Mouse (Mus musculus) embryonic facial prominence, embryonic 11.5 days (tissue): ENCODE data around the gene Sod1. TPM values are rescaled to one million over a fixed set of nuclear protein-coding genes. Genes with fewer than 3 reads are reported as not detected.
"Not testable (repeated sequence)": the region's sequence is repeated elsewhere in the genome, so short reads cannot be mapped to it uniquely, and the experiment has no call there.

Source experiments
- ATAC-seq: fragments of 200-750 bp; cut with Nextera tagmentation; replicated peaks from 2 replicates; pipeline ENCODE4 v1.8.0; 2017; ENCODE audit warnings: low read depth; ENCODE audit not compliant: insufficient number of reproducible peaks, low FRiP score, low TSS enrichment
- DNase-seq: peaks from one replicate; pipeline ENCODE4 v3.0.0-alpha.2; 2015; ENCODE audit warnings: low spot score
- H3K27ac ChIP-seq: fragments of 300-500 bp; sonication (generic); replicated peaks from 2 replicates; pipeline ENCODE4 v1.5.1; 2014; ENCODE audit warnings: mild to moderate bottlenecking, low read depth, low read length, control low read depth
- H3K27me3 ChIP-seq: fragments of 300-500 bp; sonication (generic); 2 replicates; pipeline ENCODE4 v1.6.1; 2014; ENCODE audit warnings: mild to moderate bottlenecking, low read length, moderate library complexity, mixed read lengths; ENCODE audit not compliant: control insufficient read depth, insufficient read depth
- H3K36me3 ChIP-seq: fragments of 300-500 bp; sonication (generic); replicated peaks from 2 replicates; pipeline ENCODE4 v1.6.1; 2014; ENCODE audit warnings: low read depth, mild to moderate bottlenecking, low read length, moderate library complexity, mixed read lengths; ENCODE audit not compliant: control insufficient read depth, insufficient read depth
- H3K4me1 ChIP-seq: fragments of 300-500 bp; sonication (generic); 2 replicates; pipeline ENCODE4 v1.6.1; 2014; ENCODE audit warnings: low read length, mixed read lengths; ENCODE audit not compliant: control insufficient read depth, insufficient read depth
- H3K4me2 ChIP-seq: fragments of 300-500 bp; sonication (generic); 2 replicates; pipeline ENCODE4 v1.6.1; 2014; ENCODE audit warnings: low read depth, mild to moderate bottlenecking, control low read depth, low read length, moderate library complexity
- H3K4me3 ChIP-seq: fragments of 300-500 bp; sonication (generic); 2 replicates; pipeline ENCODE4 v1.5.1; 2014; ENCODE audit warnings: low read depth, low read length, control low read depth
- H3K9ac ChIP-seq: fragments of 300-500 bp; sonication (generic); replicated peaks from 2 replicates; pipeline ENCODE4 v1.6.1; 2014; ENCODE audit warnings: mild to moderate bottlenecking, control low read depth, low read length
- H3K9me3 ChIP-seq: fragments of 300-500 bp; sonication (generic); replicated peaks from 2 replicates; pipeline ENCODE4 v1.6.1; 2016; ENCODE audit warnings: mild to moderate bottlenecking, low read length, inconsistent platforms, mixed read lengths; ENCODE audit not compliant: control insufficient read depth
- whole genome bisulfite sequencing: fragments of 180-500 bp; shearing (Covaris S2); extraction: QIAGEN DNeasy Blood & Tissue Kit; methylation state at CpG from one replicate; pipeline ENCODE4 v1.1.7; 2014; 5-methylcytosine and 5-hydroxymethylcytosine counted together
- polyA plus RNA-seq: library from polyadenylated mRNA; unstranded; fragments of >200 nt; fragmentation: Nextera tagmentation; extraction: Ambion mirVana; gene quantifications from 2 replicates; pipeline ENCODE4 v1.2.1, GENCODE M21; 2014

Sod1 gene
- polyA plus RNA-seq, 1 experiment from 2014 or later: 1,220 TPM

GRCm38 (mm10) chr16:90214731-90215565, 5.6 kb upstream of the Sod1 start:
- Histone ChIP-seq H3K4me3 (no peak overlapping the region), H3K27me3 (no peaks in the 10 kb centered on the region), H3K4me2 (no peak overlapping the region), H3K9ac (no peak overlapping the region), H3K9me3 (no peaks in the 10 kb centered on the region), H3K27ac (no peak overlapping the region), H3K36me3 (no peaks in the 10 kb centered on the region), H3K4me1 (no peaks in the 10 kb centered on the region)
- ATAC-seq (no peak), DNase-seq (no peak)
- 93% methylated on average over 11 of the region's 11 CpGs for WGBS

- not testable (repeated sequence) for H3K4me2 ChIP-seq, H3K9ac ChIP-seq, H3K9me3 ChIP-seq, H3K4me1 ChIP-seq, H3K27ac ChIP-seq, H3K27me3 ChIP-seq, H3K36me3 ChIP-seq, ATAC-seq, H3K4me3 ChIP-seq, DNase-seq
- 88% methylated on average over 5 of the region's 5 CpGs for WGBS
Measured at GRCm38 (mm10) chr16:90215879-90216278, 4.7 kb upstream of the Sod1 start.

DNA sequence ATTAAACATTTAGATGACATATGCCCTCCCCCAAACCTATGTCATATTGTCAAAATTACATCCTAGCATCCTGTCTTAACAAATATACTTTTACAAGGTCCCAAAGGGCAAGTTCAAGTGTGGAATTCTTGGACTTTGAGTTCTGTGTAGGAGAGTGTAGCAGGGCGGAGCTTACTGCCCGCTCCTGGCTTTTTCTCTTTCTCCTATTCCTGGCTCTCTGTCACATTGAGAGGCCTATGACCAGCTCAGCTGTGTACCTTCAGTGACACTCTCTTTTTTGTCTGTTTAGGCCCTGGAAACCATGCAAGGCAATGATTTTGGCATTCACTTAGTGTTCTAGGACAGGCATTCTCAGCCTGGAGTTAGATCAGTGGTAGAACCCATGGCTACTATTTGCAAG, 4.1 kb upstream of the Sod1 start:
- Histone ChIP-seq H3K27me3 (no peaks in the 10 kb centered on the region), H3K36me3 (no peaks in the 10 kb centered on the region), H3K27ac (no peak overlapping the region), H3K9me3 (no peaks in the 10 kb centered on the region), H3K4me3 (no peak overlapping the region), H3K4me2 (no peak overlapping the region), H3K4me1 (no peaks in the 10 kb centered on the region), H3K9ac (no peak overlapping the region)
- WGBS: 84% methylated on average over 2 of the region's 2 CpGs
- ATAC-seq (no peak), DNase-seq (no peak)

- ATAC-seq: no peak
- H3K4me1 ChIP-seq: no peaks in the 10 kb centered on the region
Measured at GRCm38 (mm10) chr16:90217356-90217755, 3.2 kb upstream of the Sod1 start.

GRCm38 (mm10) chr16:90217926-90218325, 2.6 kb upstream of the Sod1 start:
- H3K4me1 ChIP-seq: no peaks in the 10 kb centered on the region
- H3K27ac ChIP-seq: no peak overlapping the region
- WGBS: 56% methylated on average over 4 of the region's 4 CpGs
- H3K36me3 ChIP-seq: no peaks in the 10 kb centered on the region
- H3K27me3 ChIP-seq: no peaks in the 10 kb centered on the region
- no peak for DNase-seq
- no peak for ATAC-seq
- H3K9me3 ChIP-seq: no peaks in the 10 kb centered on the region
- H3K4me3 ChIP-seq: no peak overlapping the region
- H3K9ac ChIP-seq: no peak overlapping the region
- H3K4me2 ChIP-seq: no peak overlapping the region

More at GRCm38 (mm10) chr16:90217356-90217755, 3.2 kb upstream of the Sod1 start:
- WGBS: 35% methylated on average over 3 of the region's 3 CpGs
- H3K4me3 ChIP-seq: no peak overlapping the region
- H3K27ac ChIP-seq: no peak overlapping the region
- no peaks in the 10 kb centered on the region for H3K36me3 ChIP-seq
- H3K9me3 ChIP-seq: no peaks in the 10 kb centered on the region
- no peaks in the 10 kb centered on the region for H3K27me3 ChIP-seq
- DNase-seq: peak; percentile 29
- no peak overlapping the region for H3K4me2 ChIP-seq
- H3K9ac ChIP-seq: no peak overlapping the region

DNA sequence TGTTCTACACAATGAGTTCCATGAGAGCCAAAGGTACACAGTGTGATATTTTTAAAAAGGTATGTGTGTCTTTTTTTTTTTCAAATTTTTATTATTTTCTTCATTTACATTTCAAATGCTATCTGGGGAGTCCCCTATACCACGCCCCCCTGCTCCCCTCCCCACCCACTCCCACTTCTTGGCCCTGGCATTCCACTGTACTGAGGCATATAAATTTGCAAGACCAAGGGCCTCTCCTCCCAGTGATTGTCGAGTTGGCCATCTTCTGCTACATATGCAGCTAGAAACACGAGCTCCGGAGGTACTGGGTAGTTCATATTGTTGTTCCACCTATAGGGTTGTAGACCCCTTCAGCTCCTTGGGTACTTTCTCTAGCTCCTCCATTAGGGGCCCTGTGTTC, 1.1 kb upstream of the Sod1 start:
- not testable (repeated sequence) for H3K4me1 ChIP-seq, H3K9me3 ChIP-seq, H3K4me3 ChIP-seq, DNase-seq, ATAC-seq, H3K27me3 ChIP-seq, H3K36me3 ChIP-seq, H3K27ac ChIP-seq, H3K4me2 ChIP-seq, H3K9ac ChIP-seq
- WGBS: 70% methylated on average over 4 of the region's 4 CpGs

GRCm38 (mm10) chr16:90220892-90221431, 408 bp downstream of the Sod1 start:
- ATAC-seq: peak; percentile 82
- H3K4me1 ChIP-seq: no peaks in the 10 kb centered on the region
- H3K9me3 ChIP-seq: no peaks in the 10 kb centered on the region
- H3K27me3 ChIP-seq: no peaks in the 10 kb centered on the region
- H3K9ac ChIP-seq: peak overlapping the region; percentile 85
- H3K36me3 ChIP-seq: peaks cover 3% of the 10 kb centered on the region
- H3K27ac ChIP-seq: peak overlapping the region; percentile 75
- WGBS: 0% methylated on average over 42 of the region's 52 CpGs
- H3K4me3 ChIP-seq: peak overlapping the region; percentile 88
- DNase-seq: peak; percentile 69
- peak overlapping the region; percentile 64 for H3K4me2 ChIP-seq

- Histone ChIP-seq H3K4me3 (peak overlapping the region; percentile 88), H3K27me3 (no peaks in the 10 kb centered on the region), H3K9ac (peak overlapping the region; percentile 85), H3K36me3 (peaks cover 3% of the 10 kb centered on the region), H3K9me3 (no peaks in the 10 kb centered on the region), H3K4me1 (no peaks in the 10 kb centered on the region), H3K27ac (peak overlapping the region; percentile 75; the same call in 1 of the 2 replicates), H3K4me2 (peak overlapping the region; percentile 64)
- DNase-seq (no peak), ATAC-seq (no peak)
- 13% methylated on average over 20 of the region's 20 CpGs for WGBS
Measured at GRCm38 (mm10) chr16:90221441-90222070, 1.0 kb downstream of the Sod1 start.
